Mouse (Mus musculus): ENCODE data around the gene Siah2. TPM values are rescaled to one million over a fixed set of nuclear protein-coding genes. Genes with fewer than 3 reads are reported as not detected.
A peak's percentile ranks its signal among the peaks of the same experiment; 100 is the strongest.

Gene Siah2
- polyA plus RNA-seq, 1 experiment from 2014 or later: 7.9 TPM

GRCm38 (mm10) chr3:58657356-58657755, 34.8 kb downstream of the Siah2 start:
- Histone ChIP-seq H3K36me3 (ENCODE audit: control insufficient read depth, insufficient read depth) (no peaks in the 10 kb centered on the region), H3K4me2 (ENCODE audit: low read length) (no peak overlapping the region), H3K4me1 (replicated peaks; ENCODE audit: control insufficient read depth, insufficient read depth, low read length) (no peaks in the 10 kb centered on the region), H3K27me3 (replicated peaks; ENCODE audit: control insufficient read depth, insufficient read depth, low read length) (no peaks in the 10 kb centered on the region), H3K9me3 (ENCODE audit: control insufficient read depth, low read length) (no peaks in the 10 kb centered on the region), H3K9ac (replicated peaks; ENCODE audit: low read depth, low read length) (no peak overlapping the region), H3K27ac (ENCODE audit: low read length) (no peak overlapping the region), H3K4me3 (replicated peaks; ENCODE audit: low read length) (no peak overlapping the region)
- ATAC-seq: no peak
- 21% methylated on average over 2 of the region's 2 CpGs for WGBS

- H3K4me2 ChIP-seq (ENCODE audit: low read length): no peak overlapping the region
- no peaks in the 10 kb centered on the region for H3K9me3 ChIP-seq (ENCODE audit: control insufficient read depth, low read length)
- ATAC-seq: peak; percentile 91
- no peak overlapping the region for H3K27ac ChIP-seq (ENCODE audit: low read length)
- no peaks in the 10 kb centered on the region for H3K4me1 ChIP-seq (replicated peaks; ENCODE audit: control insufficient read depth, insufficient read depth, low read length)
- WGBS: 55% methylated on average over 17 of the region's 17 CpGs
- no peak overlapping the region for H3K9ac ChIP-seq (replicated peaks; ENCODE audit: low read depth, low read length)
- no peak overlapping the region for H3K4me3 ChIP-seq (replicated peaks; ENCODE audit: low read length)
- H3K36me3 ChIP-seq (ENCODE audit: control insufficient read depth, insufficient read depth): no peaks in the 10 kb centered on the region
- no peaks in the 10 kb centered on the region for H3K27me3 ChIP-seq (replicated peaks; ENCODE audit: control insufficient read depth, insufficient read depth, low read length)
Measured at GRCm38 (mm10) chr3:58655362-58656130, 36.7 kb downstream of the Siah2 start.

- no peaks in the 10 kb centered on the region for H3K36me3 ChIP-seq (ENCODE audit: control insufficient read depth, insufficient read depth)
- H3K4me2 ChIP-seq (ENCODE audit: low read length): no peak overlapping the region
- WGBS: 65% methylated on average over 5 of the region's 5 CpGs
- H3K27me3 ChIP-seq (replicated peaks; ENCODE audit: control insufficient read depth, insufficient read depth, low read length): no peaks in the 10 kb centered on the region
- H3K4me1 ChIP-seq (replicated peaks; ENCODE audit: control insufficient read depth, insufficient read depth, low read length): no peaks in the 10 kb centered on the region
- H3K9me3 ChIP-seq (ENCODE audit: control insufficient read depth, low read length): no peaks in the 10 kb centered on the region
- no peak overlapping the region for H3K27ac ChIP-seq (ENCODE audit: low read length)
- no peak overlapping the region for H3K9ac ChIP-seq (replicated peaks; ENCODE audit: low read depth, low read length)
- no peak overlapping the region for H3K4me3 ChIP-seq (replicated peaks; ENCODE audit: low read length)
- no peak for ATAC-seq
Measured at GRCm38 (mm10) chr3:58653907-58654306, 38.3 kb downstream of the Siah2 start.

- no peak for ATAC-seq
- Histone ChIP-seq H3K9ac (replicated peaks; ENCODE audit: low read depth, low read length) (no peak overlapping the region), H3K36me3 (ENCODE audit: control insufficient read depth, insufficient read depth) (no peaks in the 10 kb centered on the region), H3K4me3 (replicated peaks; ENCODE audit: low read length) (no peak overlapping the region), H3K27me3 (replicated peaks; ENCODE audit: control insufficient read depth, insufficient read depth, low read length) (no peaks in the 10 kb centered on the region), H3K4me2 (ENCODE audit: low read length) (no peak overlapping the region), H3K4me1 (replicated peaks; ENCODE audit: control insufficient read depth, insufficient read depth, low read length) (no peaks in the 10 kb centered on the region), H3K9me3 (ENCODE audit: control insufficient read depth, low read length) (no peaks in the 10 kb centered on the region), H3K27ac (ENCODE audit: low read length) (no peak overlapping the region)
- WGBS: 90% methylated on average over 4 of the region's 4 CpGs
Measured at GRCm38 (mm10) chr3:58650328-58650727, 41.9 kb downstream of the Siah2 start.

- Histone ChIP-seq H3K9ac (replicated peaks; ENCODE audit: low read depth, low read length) (no peak overlapping the region), H3K27me3 (replicated peaks; ENCODE audit: control insufficient read depth, insufficient read depth, low read length) (no peaks in the 10 kb centered on the region), H3K4me1 (replicated peaks; ENCODE audit: control insufficient read depth, insufficient read depth, low read length) (no peaks in the 10 kb centered on the region), H3K27ac (ENCODE audit: low read length) (no peak overlapping the region), H3K4me3 (replicated peaks; ENCODE audit: low read length) (no peak overlapping the region), H3K4me2 (ENCODE audit: low read length) (no peak overlapping the region), H3K36me3 (ENCODE audit: control insufficient read depth, insufficient read depth) (no peaks in the 10 kb centered on the region), H3K9me3 (ENCODE audit: control insufficient read depth, low read length) (no peaks in the 10 kb centered on the region)
- ATAC-seq: no peak
- 84% methylated on average over 2 of the region's 2 CpGs for WGBS
Measured at GRCm38 (mm10) chr3:58647179-58647578, 45.0 kb downstream of the Siah2 start.

GRCm38 (mm10) chr3:58646180-58646579, 46.0 kb downstream of the Siah2 start:
- H3K27ac ChIP-seq (ENCODE audit: low read length): no peak overlapping the region
- H3K36me3 ChIP-seq (ENCODE audit: control insufficient read depth, insufficient read depth): no peaks in the 10 kb centered on the region
- 87% methylated on average over 4 of the region's 4 CpGs for WGBS
- H3K4me2 ChIP-seq (ENCODE audit: low read length): no peak overlapping the region
- H3K27me3 ChIP-seq (replicated peaks; ENCODE audit: control insufficient read depth, insufficient read depth, low read length): no peaks in the 10 kb centered on the region
- no peak overlapping the region for H3K9ac ChIP-seq (replicated peaks; ENCODE audit: low read depth, low read length)
- no peaks in the 10 kb centered on the region for H3K4me1 ChIP-seq (replicated peaks; ENCODE audit: control insufficient read depth, insufficient read depth, low read length)
- H3K4me3 ChIP-seq (replicated peaks; ENCODE audit: low read length): no peak overlapping the region
- H3K9me3 ChIP-seq (ENCODE audit: control insufficient read depth, low read length): no peaks in the 10 kb centered on the region
- ATAC-seq: no peak

- no peaks in the 10 kb centered on the region for H3K36me3 ChIP-seq (ENCODE audit: control insufficient read depth, insufficient read depth)
- no peaks in the 10 kb centered on the region for H3K9me3 ChIP-seq (ENCODE audit: control insufficient read depth, low read length)
- H3K4me1 ChIP-seq (replicated peaks; ENCODE audit: control insufficient read depth, insufficient read depth, low read length): peaks cover 8% of the 10 kb centered on the region
- WGBS: under 1% methylated on average over 34 of the region's 34 CpGs
- H3K4me3 ChIP-seq (replicated peaks; ENCODE audit: low read length): peak within 1 kb of the TSS; percentile 57
- H3K4me2 ChIP-seq (ENCODE audit: low read length): peak within 1 kb of the TSS; percentile 97
- peak within 1 kb of the TSS; percentile 65 for H3K9ac ChIP-seq (replicated peaks; ENCODE audit: low read depth, low read length)
- no peak within 1 kb of the TSS for H3K27ac ChIP-seq (ENCODE audit: low read length)
- H3K27me3 ChIP-seq (replicated peaks; ENCODE audit: control insufficient read depth, insufficient read depth, low read length): no peaks in the 10 kb centered on the region
- ATAC-seq: peak; percentile 91
Measured at GRCm38 (mm10) chr3:58636406-58637295, 55.5 kb downstream of the Siah2 start, which contains the start of gene Erich6. Erich6 (minus strand) TSS chr3:58637207.

- no peak overlapping the region for H3K9ac ChIP-seq (replicated peaks; ENCODE audit: low read depth, low read length)
- H3K9me3 ChIP-seq (ENCODE audit: control insufficient read depth, low read length): no peaks in the 10 kb centered on the region
- no peak overlapping the region for H3K4me3 ChIP-seq (replicated peaks; ENCODE audit: low read length)
- ATAC-seq: no peak
- H3K27ac ChIP-seq (ENCODE audit: low read length): no peak overlapping the region
- no peak overlapping the region for H3K4me2 ChIP-seq (ENCODE audit: low read length)
- peaks cover 6% of the 10 kb centered on the region for H3K4me1 ChIP-seq (replicated peaks; ENCODE audit: control insufficient read depth, insufficient read depth, low read length)
- no peaks in the 10 kb centered on the region for H3K36me3 ChIP-seq (ENCODE audit: control insufficient read depth, insufficient read depth)
- WGBS: 88% methylated on average over 2 of the region's 2 CpGs
- H3K27me3 ChIP-seq (replicated peaks; ENCODE audit: control insufficient read depth, insufficient read depth, low read length): no peaks in the 10 kb centered on the region
Measured at GRCm38 (mm10) chr3:58631693-58632092, 60.5 kb downstream of the Siah2 start.

GRCm38 (mm10) chr3:58624981-58625380, 67.2 kb downstream of the Siah2 start:
- H3K4me2 ChIP-seq (ENCODE audit: low read length): no peak overlapping the region
- H3K9me3 ChIP-seq (ENCODE audit: control insufficient read depth, low read length): no peaks in the 10 kb centered on the region
- H3K9ac ChIP-seq (replicated peaks; ENCODE audit: low read depth, low read length): no peak overlapping the region
- H3K4me1 ChIP-seq (replicated peaks; ENCODE audit: control insufficient read depth, insufficient read depth, low read length): no peaks in the 10 kb centered on the region
- H3K36me3 ChIP-seq (ENCODE audit: control insufficient read depth, insufficient read depth): no peaks in the 10 kb centered on the region
- H3K4me3 ChIP-seq (replicated peaks; ENCODE audit: low read length): no peak overlapping the region
- H3K27me3 ChIP-seq (replicated peaks; ENCODE audit: control insufficient read depth, insufficient read depth, low read length): no peaks in the 10 kb centered on the region
- 90% methylated on average over 4 of the region's 4 CpGs for WGBS
- no peak overlapping the region for H3K27ac ChIP-seq (ENCODE audit: low read length)
- ATAC-seq: no peak

All from forebrain, embryonic 16.5 days (tissue).